Mouse (Mus musculus) spleen, adult 18-20 months (tissue): ENCODE results near the gene Atp5mpl.
A peak's percentile ranks its signal among the peaks of the same experiment; 100 is the strongest.

Experiments
- DNase-seq, 2 experiments: peaks; one replicate each; pipeline ENCODE4 v3.0.0; 2022; ENCODE audit warnings: mixed read lengths in 2 of 2

The Atp5mpl gene

DNA sequence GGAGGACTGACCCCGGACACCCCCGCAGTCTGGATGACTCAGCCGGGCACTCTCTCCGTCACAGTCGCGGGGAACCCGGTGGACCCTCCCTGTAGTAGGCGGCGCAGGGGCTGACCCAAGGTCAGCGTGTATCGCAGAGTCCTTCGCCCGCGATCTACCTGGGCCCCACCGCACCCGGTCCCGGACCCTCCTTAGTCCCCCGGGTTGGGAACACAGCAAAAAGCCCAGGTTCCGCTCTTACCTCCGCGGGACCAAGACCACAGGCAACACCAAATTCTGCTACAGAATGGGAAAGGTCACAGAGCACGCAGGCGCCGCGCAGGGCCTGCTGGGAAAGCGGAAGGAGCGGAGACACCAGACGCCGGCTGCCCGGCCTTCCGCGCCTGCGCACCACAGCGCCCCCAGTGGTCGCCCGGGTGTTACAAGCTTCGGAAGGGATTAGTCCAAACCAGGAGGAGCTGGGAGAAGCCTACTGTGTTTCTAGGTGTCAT lies at the start of gene Atp5mpl:
Atp5mpl (minus strand) TSS at position 295 of the 491 bp plus-strand sequence.
- DNase-seq = peak; percentile 86 to 97

DNA sequence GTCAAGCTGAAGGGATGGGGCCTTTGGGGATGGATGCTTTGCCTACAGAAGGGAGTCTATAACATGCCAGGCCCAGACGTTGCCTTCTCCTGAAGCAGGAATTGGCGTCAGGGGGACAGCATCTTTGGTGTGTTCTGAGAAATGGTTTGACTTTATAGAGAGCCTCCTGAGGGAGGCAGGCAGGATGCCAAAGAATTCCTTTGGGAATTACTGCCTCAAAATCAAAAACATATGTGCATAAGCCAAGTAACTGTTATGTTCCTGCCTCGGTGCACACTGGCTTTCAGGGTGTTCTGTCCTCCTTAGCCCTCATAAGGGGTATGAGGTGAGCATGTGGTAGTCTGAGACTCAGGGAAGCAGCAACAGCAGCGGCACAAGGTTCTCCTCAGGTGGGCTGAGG lies 49.6 kb upstream of the Atp5mpl start:
- no peak for DNase-seq

DNA sequence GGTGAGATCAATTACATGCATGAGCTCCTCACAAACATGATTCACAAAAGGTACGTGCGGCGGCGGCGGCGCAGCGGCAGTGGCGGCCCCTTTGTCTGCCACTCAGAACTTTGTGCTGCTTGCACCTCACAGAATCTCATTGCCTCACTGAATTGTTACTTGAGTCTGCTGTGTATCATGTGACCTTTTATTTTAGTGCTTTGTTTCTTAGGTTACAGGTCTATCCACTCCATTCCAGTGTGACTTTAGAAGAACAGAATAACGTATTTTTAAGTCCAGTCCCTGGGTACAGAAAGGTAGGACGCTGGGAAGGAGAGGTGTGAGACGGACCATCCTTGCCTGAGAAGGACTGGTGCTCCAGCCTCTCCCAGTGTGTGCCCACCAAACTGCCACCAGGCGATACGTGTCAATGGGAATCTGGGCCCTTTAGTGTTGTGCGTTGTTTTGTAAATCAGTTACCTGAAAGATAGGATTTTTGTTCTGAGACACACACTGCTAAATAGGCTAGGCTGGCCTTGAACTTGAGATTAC lies 46.6 kb upstream of the Atp5mpl start:
- no peak for DNase-seq

DNA sequence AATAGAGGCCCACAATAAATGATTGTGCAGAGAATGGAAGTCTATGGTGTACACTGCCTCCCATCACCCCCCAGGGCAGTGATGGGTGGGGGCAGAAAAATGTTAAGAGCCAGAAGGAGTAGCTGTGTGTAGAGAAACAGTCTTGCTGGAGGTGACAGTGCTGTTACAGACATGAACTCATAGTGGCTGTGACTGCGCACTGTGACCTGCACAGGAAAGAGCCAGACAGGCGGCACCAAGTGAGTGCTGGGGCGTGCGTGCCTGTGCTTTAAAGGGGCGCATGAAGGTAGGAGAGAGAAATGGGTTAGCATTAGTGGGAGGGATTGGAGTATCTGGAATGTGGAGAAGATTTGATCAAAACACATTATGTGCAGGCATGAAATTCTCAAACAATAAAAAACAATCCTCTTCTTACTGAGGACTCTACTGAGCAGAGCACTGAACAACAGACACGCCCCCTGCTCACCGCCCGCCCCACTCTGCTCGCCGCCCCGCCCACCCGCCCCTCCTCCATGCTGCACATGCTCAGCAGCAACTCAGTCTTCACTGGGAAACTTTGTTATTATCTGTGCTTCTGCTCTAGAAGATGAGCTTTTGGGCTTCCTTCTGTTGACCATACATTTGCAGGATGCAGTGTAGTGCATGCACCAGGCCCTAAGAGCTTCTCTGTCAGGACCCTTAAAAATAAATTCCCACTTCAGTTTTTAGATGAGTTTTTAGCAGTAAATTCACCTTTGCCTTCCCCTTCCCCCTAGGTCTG lies 45.9 kb upstream of the Atp5mpl start:
- no peak for DNase-seq

DNA sequence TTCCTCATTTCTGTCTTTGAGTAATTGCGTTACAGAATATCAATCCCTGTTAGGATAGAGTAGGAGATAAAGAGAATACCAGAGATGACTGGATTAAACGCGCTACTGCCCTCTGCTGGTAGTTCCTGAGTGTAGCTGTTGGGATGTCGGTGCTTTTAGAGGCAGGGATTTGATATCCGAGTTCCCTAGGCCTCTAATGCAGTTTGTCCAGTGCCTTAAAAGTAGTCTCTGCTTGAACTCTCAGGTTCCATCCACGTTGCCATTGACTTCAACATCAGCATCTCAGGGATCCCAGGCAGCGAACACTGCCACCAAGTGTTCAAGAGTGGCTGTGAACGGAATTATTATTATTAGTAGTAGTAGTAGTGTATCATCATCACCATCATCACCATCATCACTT lies 34.4 kb upstream of the Atp5mpl start:
- DNase-seq = peak in 1 of 2 experiments; percentile 52

DNA sequence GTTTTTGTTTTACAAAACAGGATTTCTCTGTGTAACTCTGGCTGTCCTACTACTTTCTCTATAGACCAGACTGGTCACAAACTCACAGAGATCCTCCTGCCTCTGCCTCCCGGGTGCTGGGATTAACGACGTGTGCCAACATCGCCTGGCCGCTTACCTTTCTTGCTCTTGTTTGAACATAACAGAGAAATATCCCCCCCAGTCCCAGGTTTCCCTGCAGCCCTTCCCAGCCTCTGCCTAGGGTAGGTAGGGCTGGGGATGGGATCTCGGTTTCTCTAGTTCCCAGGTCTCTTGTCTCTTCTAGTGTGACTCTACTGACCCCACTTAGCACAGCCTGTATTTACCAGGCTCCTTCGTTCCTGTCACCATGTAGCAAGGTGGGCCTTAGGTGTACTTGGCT lies 33.0 kb upstream of the Atp5mpl start:
- DNase-seq = no peak

DNA sequence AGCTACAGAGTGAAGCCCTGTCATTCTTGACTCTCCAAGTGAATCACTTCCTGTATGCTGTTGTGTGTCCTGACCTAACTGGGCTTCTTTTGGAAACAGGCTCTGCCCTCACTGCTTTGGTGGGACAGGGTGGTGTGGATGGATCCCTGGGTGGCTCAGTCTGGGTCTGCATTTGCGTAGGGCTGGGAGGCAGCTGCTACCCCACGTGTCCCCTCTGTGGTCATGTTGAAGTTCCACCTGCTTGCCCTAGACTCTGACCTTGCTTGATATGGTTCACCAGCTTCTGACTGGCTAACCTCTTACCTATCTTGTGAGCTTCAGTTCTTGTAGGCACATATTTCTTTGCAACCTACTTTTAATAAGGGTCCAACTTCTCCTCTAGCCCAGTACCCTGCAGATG lies 28.4 kb upstream of the Atp5mpl start:
- no peak for DNase-seq

DNA sequence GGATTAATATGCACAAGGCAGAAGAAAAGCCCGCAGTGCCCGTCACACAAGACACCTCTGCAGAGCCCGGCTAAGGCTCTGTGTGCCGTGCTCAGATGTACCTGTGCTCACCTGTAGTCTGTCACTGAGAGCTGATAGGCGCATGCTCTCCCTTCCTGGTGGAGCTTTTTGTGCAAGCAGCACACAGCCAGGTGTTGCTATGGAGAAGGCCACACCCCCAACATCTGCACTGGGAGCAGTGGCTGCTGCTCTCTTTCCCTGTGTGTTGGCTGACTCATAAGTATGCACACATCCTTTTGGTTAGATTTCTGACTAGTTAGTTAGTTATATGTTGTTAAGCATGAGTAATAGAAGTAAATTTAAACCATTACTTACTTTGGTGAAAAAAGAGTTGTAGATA lies 25.8 kb upstream of the Atp5mpl start:
- DNase-seq = no peak

DNA sequence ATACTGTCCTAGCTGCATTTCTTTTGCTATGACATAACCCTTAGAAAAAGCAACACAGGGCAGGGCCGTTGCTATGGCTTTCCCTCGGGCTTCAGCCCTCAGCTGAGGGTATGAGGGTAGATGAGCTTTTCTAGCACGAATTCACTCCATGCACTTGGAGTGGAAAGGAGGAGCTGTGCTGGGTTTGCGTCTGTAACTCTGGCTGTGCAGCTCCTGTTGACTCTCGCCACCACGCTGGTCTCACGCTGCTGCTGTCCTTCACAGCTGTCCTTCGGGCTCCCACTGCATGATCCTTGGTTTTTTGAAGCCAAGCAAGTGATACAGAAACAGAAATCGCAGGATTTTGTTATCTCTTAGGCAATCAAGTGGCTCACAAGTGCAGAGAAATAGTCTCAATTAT lies 20.0 kb upstream of the Atp5mpl start:
- DNase-seq = no peak

DNA sequence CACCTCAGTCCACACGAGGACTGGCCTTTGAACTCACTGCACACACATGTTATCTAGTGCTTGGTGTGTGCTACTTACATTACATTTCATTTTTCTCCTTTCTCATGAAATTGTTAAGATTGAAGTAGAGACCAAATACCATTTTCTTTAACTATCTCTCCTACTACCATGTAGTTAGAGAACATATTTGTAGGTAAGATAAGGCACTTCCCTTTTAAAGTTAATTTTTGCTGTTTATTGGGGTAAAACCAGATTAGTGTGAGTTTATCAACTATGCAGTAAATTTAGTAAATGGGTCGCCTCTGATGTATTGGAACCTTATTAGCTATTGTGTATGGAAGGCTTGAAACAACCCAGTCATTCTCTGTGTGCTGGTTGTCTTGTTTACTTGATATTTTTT lies 16.4 kb upstream of the Atp5mpl start:
- DNase-seq = no peak

DNA sequence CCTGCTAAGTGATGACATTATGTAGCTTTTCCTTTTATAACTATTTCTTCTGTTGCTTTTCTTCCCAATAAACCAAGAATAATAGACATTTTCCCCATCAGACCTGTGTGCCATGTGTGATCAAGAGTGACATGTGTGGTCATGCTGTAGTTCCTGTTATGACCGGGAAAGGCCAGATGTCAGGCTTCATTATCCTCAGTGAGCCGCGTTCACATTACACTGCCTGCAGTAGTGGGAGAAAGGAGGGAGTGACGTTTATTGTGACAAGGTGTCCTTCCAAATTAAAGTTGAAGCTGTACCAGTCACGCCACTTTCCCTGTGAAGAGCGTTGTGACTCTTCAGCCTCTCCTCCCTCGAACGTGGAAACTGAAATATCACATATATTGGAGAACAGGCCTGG lies 15.1 kb upstream of the Atp5mpl start:
- DNase-seq = no peak

DNA sequence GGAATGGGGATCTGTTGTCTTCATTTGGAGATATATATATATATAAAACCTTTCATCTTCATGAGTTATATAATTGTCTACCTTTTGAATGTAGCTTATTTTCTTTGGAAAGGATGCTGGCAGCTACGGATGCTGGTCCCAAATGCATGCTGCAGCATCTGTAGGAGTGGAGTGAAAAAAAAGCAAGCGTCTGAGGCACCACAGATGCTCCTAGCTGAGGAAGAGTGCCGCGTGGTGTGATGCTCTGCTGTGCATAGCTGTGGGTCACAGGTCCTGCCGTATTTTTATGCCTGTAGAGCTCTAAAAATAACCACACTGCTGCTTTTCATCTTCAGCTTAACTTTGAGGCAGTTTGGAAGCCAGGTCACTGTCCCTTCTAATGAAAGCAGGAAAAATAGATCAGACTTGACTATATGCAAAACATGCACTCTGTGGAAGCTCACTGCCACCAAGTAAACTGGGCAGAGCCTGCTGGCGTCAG lies 14.2 kb upstream of the Atp5mpl start, which contains the start of gene Rd3l:
Rd3l (minus strand) TSS at position 431 of the 481 bp plus-strand sequence.
- DNase-seq = no peak

DNA sequence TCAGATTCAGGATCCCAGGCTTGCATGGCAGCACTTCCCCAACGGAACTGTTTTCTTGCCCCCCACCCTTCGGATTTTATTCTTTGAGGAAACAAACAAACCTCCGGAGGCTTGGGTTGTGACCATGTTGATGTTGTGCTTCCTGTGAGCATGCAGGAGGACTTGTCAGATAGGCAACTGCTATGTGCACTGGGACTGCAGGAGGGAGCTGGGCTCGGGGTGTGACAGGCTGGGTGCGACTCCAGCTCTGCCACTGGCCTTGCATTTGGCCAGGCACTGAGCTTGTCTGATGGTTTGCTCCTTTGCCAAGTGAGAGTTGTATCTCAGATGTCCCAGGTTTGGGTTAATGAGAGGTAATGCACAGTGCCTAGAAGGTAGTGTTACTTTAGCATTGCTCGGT lies 11.5 kb upstream of the Atp5mpl start:
- DNase-seq = no peak

DNA sequence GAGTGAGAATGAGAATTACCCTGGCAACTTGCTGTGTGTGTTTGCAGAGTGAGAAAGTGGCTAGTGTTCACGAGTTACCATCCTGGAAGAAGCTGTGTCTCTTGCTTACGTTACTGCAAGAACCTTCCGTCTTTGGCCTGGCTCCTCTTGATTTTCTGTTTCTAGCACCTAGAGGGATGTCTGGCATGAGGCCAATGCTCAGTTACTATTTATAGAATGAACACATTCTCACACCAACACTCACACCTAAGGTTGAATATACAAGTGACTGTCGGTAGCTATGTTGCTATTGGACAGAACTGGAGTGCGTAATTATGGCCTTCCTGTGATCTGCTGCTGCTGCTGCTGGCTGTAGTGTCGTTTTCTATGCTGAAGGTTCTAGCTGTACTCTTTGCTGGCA lies 10.4 kb upstream of the Atp5mpl start:
- no peak for DNase-seq

DNA sequence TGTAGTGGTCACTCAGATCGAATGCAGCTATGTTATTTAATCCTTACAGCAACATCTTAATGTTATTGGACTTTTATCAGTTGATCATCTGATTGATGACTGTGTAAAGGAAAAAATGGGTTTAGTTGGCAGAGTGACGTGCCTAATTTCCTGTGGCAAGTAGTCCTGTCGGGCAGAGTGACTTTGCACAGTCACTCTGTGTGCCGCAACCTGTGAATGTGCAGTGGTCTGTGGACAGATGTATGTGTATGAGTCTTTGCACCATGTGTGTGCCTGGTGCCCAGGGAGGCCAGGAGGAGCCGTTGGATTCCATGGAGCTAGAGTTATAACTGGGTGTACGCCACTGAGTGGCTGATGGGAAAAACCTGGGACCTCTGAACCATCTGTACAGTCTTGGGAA lies 7.8 kb upstream of the Atp5mpl start:
- no peak for DNase-seq

DNA sequence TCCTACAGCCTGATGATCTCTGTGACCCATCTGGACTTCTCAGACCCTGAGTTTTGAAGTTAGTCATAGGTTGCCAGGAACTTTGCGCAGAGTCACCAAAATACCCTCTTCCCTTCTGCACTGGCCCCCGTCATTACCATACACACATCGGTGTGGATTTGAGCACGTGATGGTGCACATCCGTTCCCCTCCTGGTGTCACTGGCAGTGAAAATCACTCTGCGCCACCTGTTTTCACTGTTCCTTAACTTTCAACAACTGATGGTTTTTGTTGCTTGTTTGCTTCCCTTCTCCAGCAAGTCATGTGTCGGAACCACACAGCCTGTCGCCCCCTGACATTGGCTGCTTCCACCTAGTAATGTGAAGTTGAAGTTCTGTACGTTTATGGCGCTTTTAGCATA lies 5.7 kb upstream of the Atp5mpl start:
- no peak for DNase-seq

DNA sequence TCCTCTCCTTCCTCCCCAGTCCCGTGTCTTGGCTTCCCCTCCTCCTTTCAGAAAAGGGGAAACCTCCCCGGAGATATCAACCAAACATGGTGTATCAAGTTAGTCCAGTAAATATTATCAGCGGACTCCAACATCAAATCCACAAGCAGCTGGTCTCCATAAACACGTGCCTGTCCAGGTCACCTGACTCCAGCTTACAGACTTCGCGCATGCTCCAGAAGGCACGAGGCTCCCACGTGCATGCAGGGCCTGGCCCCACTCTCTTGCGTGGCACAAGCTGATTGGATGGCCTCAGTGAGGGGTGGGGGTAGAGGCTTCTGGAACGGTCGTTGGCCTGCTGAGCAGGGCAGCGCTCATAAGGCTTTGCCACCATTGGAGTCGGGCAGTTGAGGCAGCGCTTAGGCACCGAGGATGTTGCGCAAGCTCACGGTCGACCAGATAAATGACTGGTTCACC lies 4.5 kb upstream of the Atp5mpl start, which contains the start of gene Tdrd9:
Tdrd9 (plus strand) TSS at position 329 of the 456 bp plus-strand sequence.
- DNase-seq = no peak

DNA sequence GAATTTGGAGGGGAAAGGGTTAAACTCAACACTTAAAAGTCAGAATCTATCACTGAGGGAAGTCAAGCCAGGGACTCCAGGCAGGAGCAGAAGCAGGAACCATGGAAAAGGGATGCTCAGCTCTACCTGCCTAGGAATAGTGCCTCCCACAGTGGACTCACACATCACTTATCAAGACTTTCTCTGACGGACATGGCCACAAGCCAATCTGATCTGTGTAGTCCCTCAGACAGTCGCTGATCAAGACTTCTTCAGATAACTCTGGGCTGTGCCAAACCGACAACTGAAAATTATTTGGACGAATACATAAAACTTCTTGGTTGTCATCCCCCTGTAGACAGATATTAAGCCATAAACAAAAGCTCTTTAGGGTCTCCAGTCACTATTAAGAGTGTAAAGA lies 3.3 kb upstream of the Atp5mpl start:
- DNase-seq = no peak

DNA sequence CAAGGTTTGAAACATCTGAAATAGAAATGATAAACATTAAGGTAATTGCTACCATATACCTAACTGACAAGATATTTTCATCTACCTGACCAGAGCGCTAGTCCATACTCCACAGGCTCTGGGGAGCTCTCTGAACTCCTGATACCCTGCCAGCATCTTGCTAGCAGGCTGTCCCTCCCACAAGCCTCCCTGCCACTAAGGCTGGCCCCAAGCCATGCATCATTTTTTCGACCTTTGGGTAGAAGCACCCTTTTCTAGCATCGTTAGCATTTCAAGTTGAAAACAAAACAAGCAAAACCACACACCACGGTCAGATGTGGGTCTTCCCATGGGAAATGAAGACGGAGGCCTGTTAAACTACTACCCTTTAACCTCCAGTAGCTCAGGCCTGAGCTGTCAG lies 3.4 kb downstream of the Atp5mpl start:
- no peak for DNase-seq

DNA sequence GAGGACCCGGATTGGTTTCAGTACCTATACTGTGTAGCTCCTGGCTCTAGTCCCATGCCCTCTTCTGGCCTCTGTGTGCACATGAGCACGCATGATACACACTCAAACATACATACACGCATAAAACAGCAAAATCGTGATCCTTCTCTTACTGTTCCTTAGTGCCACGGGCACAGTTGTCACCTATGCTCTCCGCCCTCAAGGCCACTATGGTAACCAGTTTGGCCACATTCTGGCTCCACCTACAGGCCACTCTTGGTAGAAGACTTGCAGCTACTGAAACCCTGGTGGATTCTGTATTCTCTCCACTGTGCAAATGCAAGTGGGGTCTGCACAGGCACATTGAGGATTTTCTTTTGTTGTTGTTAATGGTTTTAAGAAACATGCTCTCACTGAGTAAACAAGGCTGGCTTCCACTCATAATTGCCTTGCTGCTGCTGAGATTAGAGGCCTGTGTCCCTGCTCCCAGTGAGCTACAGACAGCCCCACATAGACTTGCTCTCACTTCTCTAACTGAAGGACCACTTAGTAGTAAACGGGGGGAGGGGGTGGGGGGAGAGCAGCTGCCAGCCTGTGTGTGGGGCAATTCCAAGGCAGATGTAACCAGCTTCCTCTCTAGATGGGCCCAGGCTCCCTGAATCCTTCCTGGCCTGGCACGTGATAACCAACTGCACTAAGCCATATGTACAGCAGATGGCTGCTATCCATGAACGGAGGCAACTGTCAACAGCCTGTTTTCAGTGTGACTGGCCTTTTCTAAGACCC lies 8.5 kb downstream of the Atp5mpl start:
- peak; percentile 37 to 74 for DNase-seq

DNA sequence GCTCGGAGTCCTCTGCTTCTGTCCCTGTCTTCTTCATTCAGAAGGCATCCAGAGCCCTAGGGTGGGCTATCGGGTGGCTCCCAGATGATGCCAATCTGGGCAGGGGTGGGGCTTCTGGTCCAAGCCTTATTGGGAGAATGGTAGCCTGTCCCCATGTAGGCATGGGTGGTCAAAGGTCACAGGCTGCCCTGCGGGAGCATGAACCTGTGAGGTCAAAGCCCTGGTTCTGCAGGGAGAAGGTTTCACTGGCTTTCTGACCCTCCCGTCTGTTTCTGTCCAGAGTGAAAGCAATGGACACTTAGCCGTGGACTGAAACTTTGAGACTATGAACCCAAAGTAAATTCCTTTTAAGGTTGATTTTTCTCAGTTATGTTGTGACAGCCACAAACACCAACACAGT lies 10.6 kb downstream of the Atp5mpl start:
- DNase-seq = no peak

DNA sequence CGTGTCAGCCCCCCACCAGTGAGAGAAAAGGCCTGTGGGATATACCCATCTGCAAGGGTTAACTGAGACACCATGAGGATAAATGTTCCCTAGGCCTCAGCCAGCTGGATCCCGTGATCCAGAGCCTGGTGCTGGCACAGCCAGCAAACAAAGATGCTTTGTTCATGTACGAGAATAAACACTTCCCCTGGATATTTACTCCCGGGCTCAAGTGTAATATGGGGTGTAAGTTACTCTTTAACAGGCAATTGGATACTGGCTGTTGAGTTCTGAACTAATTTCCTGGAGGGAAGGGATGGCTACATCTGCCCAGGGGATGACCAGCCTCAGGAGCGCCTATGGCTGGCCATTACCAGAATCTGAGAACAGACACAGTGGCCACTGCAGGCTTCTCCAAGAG lies 15.1 kb downstream of the Atp5mpl start:
- DNase-seq = no peak

DNA sequence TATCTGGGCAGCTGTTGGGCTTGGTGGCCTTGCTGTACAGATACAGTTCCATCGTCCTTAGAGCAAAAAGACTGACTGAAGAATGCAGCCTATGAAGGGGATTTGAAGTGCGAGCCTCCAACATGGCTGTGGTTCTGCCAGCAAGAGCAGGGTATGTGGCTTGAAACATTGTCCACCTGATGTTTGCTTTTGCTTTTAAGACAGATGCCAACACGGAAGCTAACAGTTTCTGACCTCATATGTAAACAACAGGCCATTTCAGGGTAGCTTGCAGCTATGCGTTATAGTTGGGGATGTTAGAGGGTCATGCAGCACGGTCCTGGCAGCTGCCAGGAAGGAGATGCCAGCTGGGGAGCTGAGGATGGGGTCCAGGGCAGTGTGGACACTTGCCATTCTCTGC lies 16.3 kb downstream of the Atp5mpl start:
- DNase-seq = no peak

DNA sequence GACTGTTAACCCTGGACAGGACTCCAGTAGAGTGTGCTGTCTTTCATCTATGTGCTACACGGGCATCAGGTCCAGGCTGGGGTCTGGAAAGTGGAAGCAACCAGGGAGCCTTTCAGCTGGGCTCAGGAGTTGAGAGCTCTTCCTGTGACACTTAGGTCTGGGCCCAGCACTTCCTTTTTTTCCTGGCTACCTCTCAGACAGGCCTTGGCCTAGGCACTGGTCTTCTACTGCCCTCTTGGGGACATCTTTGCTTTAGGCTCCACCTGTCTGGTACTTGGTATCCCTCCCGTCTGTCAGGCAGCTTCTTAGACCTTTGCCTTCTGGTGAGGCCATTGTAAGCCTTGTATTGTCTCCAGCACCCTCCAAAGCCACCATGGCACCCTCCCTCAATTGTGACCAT lies 20.1 kb downstream of the Atp5mpl start:
- peak; percentile 59 to 61 for DNase-seq
